ENCODE assay signal across 21 mouse cellular contexts in genomic region chr1:165071831-165072491, GRCm38 (mm10).
DNase-seq lines count a peak whose midpoint lies in the region; TF ChIP-seq lines count a peak whose summit lies in the region.
"Had no signal": no experiment of that assay in that cellular context is flagged by ENCODE, and none has a peak within 500 bp of the region (broad histone marks: within the 10 kb centered on the region; RNA-seq: fewer than 3 reads in every experiment).

No protein-coding gene starts in this region.

- H3K27me3 ChIP-seq in CH12.LX (replicated peaks), result no peaks in the 10 kb centered on the region
- H3K27me3 ChIP-seq: embryonic facial prominence, embryonic 13.5 days; forebrain, embryonic 12.5 days; hindbrain, embryonic 12.5 days had no signal

- TF ChIP-seq CTCF in left cerebral cortex, adult 2 months (IDR thresholded peaks at IDR 0.05), result no peak
- no peak for TF ChIP-seq CTCF in CH12.LX (conservative IDR thresholded peaks at IDR 0.05 in 1 of 2, IDR thresholded peaks at IDR 0.05 in 1 of 2; ENCODE audit: low read depth in 2 of 2, low read length in 2 of 2)

- no peaks in the 10 kb centered on the region for H3K36me3 ChIP-seq in CH12.LX (replicated peaks in 1 of 2; ENCODE audit: control insufficient read depth in 1 of 2, insufficient read depth in 1 of 2, low read length in 1 of 2)
- H3K36me3 ChIP-seq: embryonic facial prominence, embryonic 13.5 days; forebrain, embryonic 12.5 days; G1E; heart, embryonic 10.5 days; hindbrain, embryonic 12.5 days had no signal

- TF ChIP-seq EP300 in CH12.LX (IDR thresholded peaks at IDR 0.05; ENCODE audit: low read length), result no peak

- no peak overlapping the region; the same call in 1 of the 2 replicates for H3K9ac ChIP-seq in CH12.LX (ENCODE audit: insufficient read depth, low read depth)
- H3K9ac ChIP-seq: embryonic facial prominence, embryonic 13.5 days; forebrain, embryonic 12.5 days; hindbrain, embryonic 12.5 days had no signal

- DNase-seq in heart, adult 11 months, result peak; percentile 61
- no peak for DNase-seq in heart, adult 18-20 months
- DNase-seq in left cerebral cortex, adult 2 months (ENCODE audit: extremely low spot score in 1 of 2, low spot score in 2 of 2), result no peak
- no peak for DNase-seq in left cerebral cortex, postnatal 14 days (ENCODE audit: low spot score in 2 of 2)
- peak; percentile 79 for DNase-seq in CH12.LX (ENCODE audit: extremely low read depth)
- DNase-seq in brain, adult 2 months (ENCODE audit: low read depth, low spot score), result peak; percentile 81
- no peak for DNase-seq in kidney, postnatal 25 days
- DNase-seq: adrenal gland, adult 8-10 months; adrenal gland, postnatal 36 days; cerebellum, adult 11 months; cerebellum, adult 9-10 months; cerebellum, postnatal 25 days; gastrocnemius, adult 2 months; gastrocnemius, postnatal 25 days; heart, postnatal 10 days; heart, postnatal 4 days had no signal

- no peak for TF ChIP-seq RAD21 in CH12.LX (IDR thresholded peaks at IDR 0.05; ENCODE audit: low read depth, low read length)

- intact Hi-C loops in left cerebral cortex, adult 2 months (cut with DNase I), result no loop called here
- intact Hi-C loops in left cerebral cortex, postnatal 14 days (cut with DNase I), result no loop called here

- in situ Hi-C loops in CH12.LX (cut with MboI; ENCODE audit: low pct_ligation_motif_present, low pct_unique_long_range_greater_than_20kb, low sequenced_read_pairs), result no loop called here

- H3K4me2 ChIP-seq in CH12.LX (ENCODE audit: insufficient read depth, low read depth, poor library complexity, severe bottlenecking), result no peak overlapping the region
- H3K4me2 ChIP-seq: embryonic facial prominence, embryonic 13.5 days; forebrain, embryonic 12.5 days; hindbrain, embryonic 12.5 days had no signal

- H3K79me2 ChIP-seq in CH12.LX (replicated peaks; ENCODE audit: control insufficient read depth, extremely low read depth, insufficient read depth, poor library complexity, severe bottlenecking), result no peaks in the 10 kb centered on the region

- peaks cover 5 to 38% of the 10 kb centered on the region in 2 experiments; a peak in 3 of 4 replicates for H3K4me1 ChIP-seq in CH12.LX (ENCODE audit: control insufficient read depth in 1 of 2, insufficient read depth in 2 of 2)

- H3K27ac ChIP-seq in left cerebral cortex, adult 2 months, result peak overlapping the region; percentile 93
- no peak overlapping the region for H3K27ac ChIP-seq in CH12.LX (ENCODE audit: insufficient read depth, low read depth)
- H3K27ac ChIP-seq: embryonic facial prominence, embryonic 13.5 days; forebrain, embryonic 12.5 days; gastrocnemius, adult 2 months; heart, embryonic 10.5 days; hindbrain, embryonic 12.5 days had no signal

- TF ChIP-seq POLR2A in CH12.LX (IDR thresholded peaks at IDR 0.05; ENCODE audit: low read depth, low read length), result no peak

- H3K9me3 ChIP-seq in CH12.LX (replicated peaks; ENCODE audit: low read length), result no peaks in the 10 kb centered on the region
- H3K9me3 ChIP-seq: forebrain, embryonic 12.5 days; G1E; heart, embryonic 10.5 days; hindbrain, embryonic 12.5 days had no signal

- no peak overlapping the region for H3K4me3 ChIP-seq in left cerebral cortex, adult 2 months
- no peak overlapping the region for H3K4me3 ChIP-seq in CH12.LX (replicated peaks in 1 of 3; ENCODE audit: low read depth in 2 of 3, low read length in 2 of 3, poor library complexity in 1 of 3)
- H3K4me3 ChIP-seq: embryonic facial prominence, embryonic 13.5 days; forebrain, embryonic 12.5 days; gastrocnemius, adult 2 months; heart, embryonic 10.5 days; hindbrain, embryonic 12.5 days had no signal

- dilution Hi-C loops in CH12.LX (cut with MboI; ENCODE audit: extremely low pct_ligation_motif_present, extremely low pct_unique_long_range_greater_than_20kb, low sequenced_read_pairs), result no loop called here

TF ChIP-seq in CH12.LX, 34 proteins besides CTCF, POLR2A, EP300 and RAD21:
- TF ChIP-seq SIN3A (IDR thresholded peaks at IDR 0.05; ENCODE audit: low read length) (no peak), CHD2 (IDR thresholded peaks at IDR 0.05; ENCODE audit: low read length) (no peak), ZMIZ1 (IDR thresholded peaks at IDR 0.05; ENCODE audit: low read depth, low read length) (no peak), BHLHE40 (IDR thresholded peaks at IDR 0.05; ENCODE audit: low read depth, low read length) (peak; percentile 63), NELFE (IDR thresholded peaks at IDR 0.05; ENCODE audit: low read depth, low read length) (no peak), MEF2A (IDR thresholded peaks at IDR 0.05; ENCODE audit: borderline replicate concordance, low read depth, low read length) (peak; percentile 85; the same call in 1 of the 2 replicates), ZC3H11A (IDR thresholded peaks at IDR 0.05; ENCODE audit: low read depth, low read length) (no peak), TCF12 (IDR thresholded peaks at IDR 0.05; ENCODE audit: low read depth, low read length) (peak; percentile 12; the same call in 1 of the 2 replicates), MYC (IDR thresholded peaks at IDR 0.05; ENCODE audit: low read depth, low read length) (no peak), JUND (conservative IDR thresholded peaks at IDR 0.05; ENCODE audit: low read depth, low read length) (0 out of 2 replicates have a peak, but pooled peaks have one; percentile 16), ETS1 (conservative IDR thresholded peaks at IDR 0.05; ENCODE audit: low read depth, low read length) (peak; percentile 57), MAFK (IDR thresholded peaks at IDR 0.05; ENCODE audit: insufficient replicate concordance, low read length) (no peak), E2F4 (IDR thresholded peaks at IDR 0.05; ENCODE audit: insufficient replicate concordance, low read depth, low read length) (no peak), HCFC1 (IDR thresholded peaks at IDR 0.05; ENCODE audit: low read depth, low read length) (no peak), IRF4 (IDR thresholded peaks at IDR 0.05; ENCODE audit: low read depth, low read length) (no peak), MAZ (IDR thresholded peaks at IDR 0.05; ENCODE audit: low read depth, low read length) (no peak), TBP (conservative IDR thresholded peaks at IDR 0.05; ENCODE audit: low read depth, low read length) (no peak), GABPA (IDR thresholded peaks at IDR 0.05; ENCODE audit: insufficient replicate concordance, low read depth, low read length) (no peak), POLR2AphosphoS2 (IDR thresholded peaks at IDR 0.05; ENCODE audit: low read depth, low read length) (no peak), USF1 (IDR thresholded peaks at IDR 0.05; ENCODE audit: low read depth, low read length) (no peak), RCOR1 (conservative IDR thresholded peaks at IDR 0.05; ENCODE audit: low read depth, low read length) (no peak), ZKSCAN1 (IDR thresholded peaks at IDR 0.05; ENCODE audit: borderline replicate concordance, low read depth, low read length) (no peak), JUN (IDR thresholded peaks at IDR 0.05; ENCODE audit: insufficient read depth, low read depth, low read length) (no peak), UBTF (IDR thresholded peaks at IDR 0.05; ENCODE audit: low read depth, low read length) (no peak), KAT2A (IDR thresholded peaks at IDR 0.05; ENCODE audit: insufficient replicate concordance, low read length) (no peak), MXI1 (IDR thresholded peaks at IDR 0.05; ENCODE audit: low read depth, low read length) (no peak), NRF1 (IDR thresholded peaks at IDR 0.05; ENCODE audit: low read depth, low read length) (no peak), USF2 (conservative IDR thresholded peaks at IDR 0.05; ENCODE audit: low read depth, low read length) (no peak), PAX5 (IDR thresholded peaks at IDR 0.05; ENCODE audit: low read length) (no peak), ZNF384 (IDR thresholded peaks at IDR 0.05; ENCODE audit: low read depth, low read length) (no peak), ELF1 (IDR thresholded peaks at IDR 0.05; ENCODE audit: low read depth, low read length) (no peak), SMC3 (IDR thresholded peaks at IDR 0.05; ENCODE audit: low read depth, low read length) (no peak), CHD1 (IDR thresholded peaks at IDR 0.05; ENCODE audit: low read depth, low read length) (no peak), MAX (IDR thresholded peaks at IDR 0.05; ENCODE audit: low read length) (no peak)

Comparison
In these comparisons a context has a peak if more than half of its experiments do, and no peak if none do; other contexts are left out.
1. DNase-seq: peak in heart, adult 11 months (single experiment), CH12.LX (single experiment) and brain, adult 2 months (single experiment); none in heart, adult 18-20 months (0 of 2), left cerebral cortex, adult 2 months (0 of 2), left cerebral cortex, postnatal 14 days (0 of 2) and kidney, postnatal 25 days (0 of 2).